In genomic region chr19:10278669-10279324, GRCm38 (mm10) we compare ENCODE assay signal across 9 mouse cellular contexts. TPM values are rescaled to one million over a fixed set of nuclear protein-coding genes. Genes with fewer than 3 reads are reported as not detected.
A peak's percentile ranks its signal among the peaks of the same experiment; 100 is the strongest.
DNase-seq lines count a peak whose midpoint lies in the region; ATAC-seq and TF ChIP-seq lines count a peak whose summit lies in the region.
"Had no signal": no experiment of that assay in that cellular context is flagged by ENCODE, and none has a peak within 500 bp of the region (broad histone marks: within the 10 kb centered on the region; RNA-seq: fewer than 3 reads in every experiment).

No protein-coding gene starts in this region.

- ATAC-seq in hindbrain, embryonic 14.5 days (ENCODE audit: low FRiP score): peak; percentile 15; the same call in 1 of the 2 replicates
- no peak for ATAC-seq in hindbrain, embryonic 16.5 days
- 0 out of 2 replicates have a peak, but pooled peaks have one; percentile 13 for ATAC-seq in limb, embryonic 12.5 days (ENCODE audit: insufficient number of reproducible peaks, insufficient read depth, low FRiP score, low TSS enrichment, low read depth)

- 30% methylated on average over 6 of the region's 6 CpGs for WGBS in hindbrain, embryonic 14.5 days
- WGBS in hindbrain, embryonic 16.5 days: 32% methylated on average over 6 of the region's 6 CpGs
- WGBS in limb, embryonic 12.5 days: 9% methylated on average over 6 of the region's 6 CpGs

- no peak overlapping the region for H3K27ac ChIP-seq in hindbrain, embryonic 14.5 days
- no peak overlapping the region for H3K27ac ChIP-seq in hindbrain, embryonic 16.5 days (ENCODE audit: low read depth, low read length)
- peak overlapping the region; percentile 76 for H3K27ac ChIP-seq in bone marrow macrophage, adult 2 months (ENCODE audit: insufficient read depth, low read depth, low read length)
- H3K27ac ChIP-seq in limb, embryonic 12.5 days: no peak overlapping the region
- H3K27ac ChIP-seq: hindbrain, embryonic 15.5 days had no signal

- peaks cover 60% of the 10 kb centered on the region for H3K27me3 ChIP-seq in hindbrain, embryonic 14.5 days (ENCODE audit: control insufficient read depth, insufficient read depth, low read length)
- H3K27me3 ChIP-seq in hindbrain, embryonic 16.5 days (replicated peaks; ENCODE audit: control insufficient read depth, insufficient read depth, low read length): peaks cover 10% of the 10 kb centered on the region
- peaks cover 48% of the 10 kb centered on the region for H3K27me3 ChIP-seq in limb, embryonic 12.5 days

- H3K4me2 ChIP-seq in hindbrain, embryonic 14.5 days (replicated peaks): no peak overlapping the region
- H3K4me2 ChIP-seq in hindbrain, embryonic 16.5 days (ENCODE audit: low read length): no peak overlapping the region
- no peak overlapping the region for H3K4me2 ChIP-seq in limb, embryonic 12.5 days
- H3K4me2 ChIP-seq: hindbrain, embryonic 15.5 days had no signal

- TF ChIP-seq POLR2A in bone marrow macrophage, adult 2 months (IDR thresholded peaks at IDR 0.05; ENCODE audit: borderline replicate concordance, low read depth, low read length): no peak

- H3K36me3 ChIP-seq in hindbrain, embryonic 14.5 days (replicated peaks; ENCODE audit: control insufficient read depth, insufficient read depth): no peaks in the 10 kb centered on the region
- H3K36me3 ChIP-seq in hindbrain, embryonic 16.5 days (ENCODE audit: control insufficient read depth, insufficient read depth, low read length): no peaks in the 10 kb centered on the region
- no peaks in the 10 kb centered on the region for H3K36me3 ChIP-seq in limb, embryonic 12.5 days
- H3K36me3 ChIP-seq: hindbrain, embryonic 15.5 days had no signal

- no peak for TF ChIP-seq CTCF in bone marrow macrophage, adult 2 months (IDR thresholded peaks at IDR 0.05; ENCODE audit: low read depth, low read length)

- H3K4me1 ChIP-seq in hindbrain, embryonic 14.5 days (replicated peaks; ENCODE audit: control insufficient read depth, insufficient read depth, low read length): peaks cover 19% of the 10 kb centered on the region
- peaks cover 23% of the 10 kb centered on the region for H3K4me1 ChIP-seq in hindbrain, embryonic 16.5 days (ENCODE audit: control insufficient read depth, insufficient read depth, low read depth, low read length)
- H3K4me1 ChIP-seq in bone marrow macrophage, adult 2 months (ENCODE audit: control insufficient read depth, insufficient read depth, low read length): peaks cover 56% of the 10 kb centered on the region
- peaks cover 55% of the 10 kb centered on the region for H3K4me1 ChIP-seq in limb, embryonic 12.5 days (replicated peaks)

- DNase-seq in hindbrain, embryonic 14.5 days (ENCODE audit: low spot score): no peak
- peak; percentile 75 for DNase-seq in A20 (ENCODE audit: low read depth, low spot score)
- no peak for DNase-seq in testis, postnatal 14 days (ENCODE audit: low spot score)
- no peak for DNase-seq in ovary, adult 18-20 months (ENCODE audit: low spot score)
- no peak for DNase-seq in cerebellum, adult 9-11 months

- H3K9me3 ChIP-seq in hindbrain, embryonic 14.5 days (ENCODE audit: control insufficient read depth, low read length): no peaks in the 10 kb centered on the region
- no peaks in the 10 kb centered on the region for H3K9me3 ChIP-seq in hindbrain, embryonic 16.5 days (ENCODE audit: control insufficient read depth, low read length)
- H3K9me3 ChIP-seq in limb, embryonic 12.5 days: no peaks in the 10 kb centered on the region
- H3K9me3 ChIP-seq: hindbrain, embryonic 15.5 days had no signal

- H3K9ac ChIP-seq in hindbrain, embryonic 14.5 days: no peak overlapping the region
- H3K9ac ChIP-seq in hindbrain, embryonic 16.5 days (ENCODE audit: low read depth, low read length): no peak overlapping the region
- no peak overlapping the region for H3K9ac ChIP-seq in limb, embryonic 12.5 days (replicated peaks)
- H3K9ac ChIP-seq: hindbrain, embryonic 15.5 days had no signal

- no peak overlapping the region for H3K4me3 ChIP-seq in hindbrain, embryonic 14.5 days (replicated peaks; ENCODE audit: low read length)
- H3K4me3 ChIP-seq in hindbrain, embryonic 16.5 days (ENCODE audit: low read length): no peak overlapping the region
- H3K4me3 ChIP-seq in bone marrow macrophage, adult 2 months (ENCODE audit: insufficient read depth, low read length): no peak overlapping the region
- no peak overlapping the region for H3K4me3 ChIP-seq in limb, embryonic 12.5 days (replicated peaks)
- H3K4me3 ChIP-seq: hindbrain, embryonic 15.5 days had no signal

RNA-seq across cellular contexts. Expression of gene Dagla, which starts 25.9 kb away (rescaled TPM):
- polyA plus RNA-seq in hindbrain, embryonic 14.5 days (2014; fragmentation: Nextera tagmentation; extraction: Ambion mirVana): 9.9 and 10.2 TPM in 2 replicates
- polyA plus RNA-seq in hindbrain, embryonic 16.5 days (2015; fragmentation: Nextera tagmentation; extraction: Ambion mirVana): 11.5 and 14.3 TPM in 2 replicates
- 2.8 and 3.2 TPM in 2 replicates for polyA plus RNA-seq in bone marrow macrophage, adult 2 months (2012; ENCODE audit: insufficient read depth, insufficient read length, missing spikeins)
- 1.8 and 2.4 TPM in 2 replicates for polyA plus RNA-seq in limb, embryonic 12.5 days (2016; fragmentation: Nextera tagmentation; extraction: Ambion mirVana)

RNA-seq across cellular contexts. Expression of gene Myrf, which starts 38.2 kb away (rescaled TPM):
- 1.1 and 1.3 TPM in 2 replicates for polyA plus RNA-seq in hindbrain, embryonic 14.5 days (2014; fragmentation: Nextera tagmentation; extraction: Ambion mirVana)
- 0.95 and 1.1 TPM in 2 replicates for polyA plus RNA-seq in hindbrain, embryonic 16.5 days (2015; fragmentation: Nextera tagmentation; extraction: Ambion mirVana)
- 0.12 TPM in 1 of 2 replicates, not detected in the other for polyA plus RNA-seq in bone marrow macrophage, adult 2 months (2012; ENCODE audit: insufficient read depth, insufficient read length, missing spikeins)
- polyA plus RNA-seq in limb, embryonic 12.5 days (2016; fragmentation: Nextera tagmentation; extraction: Ambion mirVana): 2.6 and 2.7 TPM in 2 replicates
